8 mouse cellular contexts compared by ENCODE assay signal in the genomic region with DNA sequence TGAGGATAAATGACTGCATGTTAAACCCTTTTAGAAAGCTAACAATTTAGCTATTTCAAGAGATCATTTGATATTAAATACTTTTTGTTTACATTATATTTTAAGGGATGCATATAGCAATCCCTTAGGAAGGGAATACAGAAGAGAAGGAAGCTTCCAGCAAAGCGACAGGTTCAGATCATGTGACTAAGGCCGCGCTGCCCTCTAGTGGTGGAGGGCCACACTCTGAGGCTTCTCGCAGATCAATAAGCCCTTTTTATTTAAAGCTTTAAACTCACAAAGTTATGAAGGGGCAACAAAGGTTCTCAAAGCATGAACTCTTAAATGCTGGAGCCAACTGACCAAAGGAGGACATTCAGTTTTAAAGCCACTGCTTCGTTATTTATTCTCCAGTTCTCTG. TPM values are rescaled to one million over a fixed set of nuclear protein-coding genes. Genes with fewer than 3 reads are reported as not detected.
DNase-seq lines count a peak whose midpoint lies in the region; ATAC-seq and TF ChIP-seq lines count a peak whose summit lies in the region.

No protein-coding gene starts in this region.

- no peaks in the 10 kb centered on the region for H3K4me1 ChIP-seq in midbrain, embryonic 14.5 days (ENCODE audit: control insufficient read depth, insufficient read depth, low read length)
- H3K4me1 ChIP-seq in midbrain, embryonic 16.5 days (ENCODE audit: control insufficient read depth, insufficient read depth, low read length): 0 out of 2 replicates have a peak, but pooled peaks cover 2% of the 10 kb centered on the region
- no peaks in the 10 kb centered on the region for H3K4me1 ChIP-seq in kidney, adult 2 months (ENCODE audit: control insufficient read depth, insufficient read depth, low read length)
- H3K4me1 ChIP-seq in limb, embryonic 14.5 days (ENCODE audit: control insufficient read depth, insufficient read depth, low read length): peaks cover 3% of the 10 kb centered on the region; the same call in 1 of the 2 replicates

- H3K27me3 ChIP-seq in midbrain, embryonic 14.5 days (ENCODE audit: control insufficient read depth, insufficient read depth, low read length): no peaks in the 10 kb centered on the region
- H3K27me3 ChIP-seq in midbrain, embryonic 16.5 days (ENCODE audit: control insufficient read depth, insufficient read depth, low read depth, low read length): no peaks in the 10 kb centered on the region
- H3K27me3 ChIP-seq in kidney, adult 2 months (replicated peaks; ENCODE audit: control insufficient read depth, insufficient read depth, low read length): no peaks in the 10 kb centered on the region
- H3K27me3 ChIP-seq in limb, embryonic 14.5 days (ENCODE audit: control insufficient read depth, insufficient read depth, low read length): no peaks in the 10 kb centered on the region

- DNase-seq in midbrain, embryonic 14.5 days: peak; percentile 67
- peak; percentile 41 for DNase-seq in T-cell, adult 2 months (ENCODE audit: low spot score)
- peak; percentile 44 to 61 for DNase-seq in cerebellum, postnatal 4 days (ENCODE audit: low spot score in 2 of 2)
- DNase-seq in kidney, adult 2 months: peak; percentile 66
- peak; percentile 41 for DNase-seq in limb, embryonic 14.5 days (ENCODE audit: low spot score)
- DNase-seq in right cerebral cortex, adult 2 months (ENCODE audit: low spot score in 2 of 2): peak; percentile 27 to 44
- peak; percentile 35 to 71 for DNase-seq in urinary bladder, postnatal 4 days (ENCODE audit: low spot score in 2 of 2)

- H3K4me3 ChIP-seq in midbrain, embryonic 14.5 days (replicated peaks; ENCODE audit: low read depth, low read length): no peak overlapping the region
- H3K4me3 ChIP-seq in midbrain, embryonic 16.5 days (ENCODE audit: low read depth, low read length): no peak overlapping the region
- H3K4me3 ChIP-seq in kidney, adult 2 months (ENCODE audit: insufficient read depth, low read depth, low read length): no peak overlapping the region
- no peak overlapping the region for H3K4me3 ChIP-seq in limb, embryonic 14.5 days (replicated peaks; ENCODE audit: low read length)

- H3K9me3 ChIP-seq in midbrain, embryonic 14.5 days (ENCODE audit: control insufficient read depth, low read length): no peaks in the 10 kb centered on the region
- H3K9me3 ChIP-seq in midbrain, embryonic 16.5 days (replicated peaks; ENCODE audit: control insufficient read depth, low read length, poor library complexity, severe bottlenecking): no peaks in the 10 kb centered on the region
- no peaks in the 10 kb centered on the region for H3K9me3 ChIP-seq in limb, embryonic 14.5 days (ENCODE audit: control insufficient read depth, low read length)

- H3K27ac ChIP-seq in midbrain, embryonic 14.5 days (replicated peaks; ENCODE audit: low read depth, low read length): no peak overlapping the region
- H3K27ac ChIP-seq in midbrain, embryonic 16.5 days (ENCODE audit: low read length): no peak overlapping the region
- H3K27ac ChIP-seq in kidney, adult 2 months (ENCODE audit: insufficient read depth, low read depth, low read length): no peak overlapping the region
- H3K27ac ChIP-seq in limb, embryonic 14.5 days (replicated peaks; ENCODE audit: low read depth, low read length): no peak overlapping the region

- peak; percentile 85 for TF ChIP-seq CTCF in kidney, adult 2 months (conservative IDR thresholded peaks at IDR 0.05; ENCODE audit: insufficient read depth, insufficient read length, low read depth, low read length)

- no peak overlapping the region for H3K4me2 ChIP-seq in midbrain, embryonic 14.5 days (ENCODE audit: low read length)
- H3K4me2 ChIP-seq in midbrain, embryonic 16.5 days (ENCODE audit: low read length): no peak overlapping the region
- H3K4me2 ChIP-seq in limb, embryonic 14.5 days (replicated peaks; ENCODE audit: low read depth, low read length, severe bottlenecking): no peak overlapping the region

- H3K36me3 ChIP-seq in midbrain, embryonic 14.5 days (ENCODE audit: control insufficient read depth, insufficient read depth, low read length): no peaks in the 10 kb centered on the region
- no peaks in the 10 kb centered on the region for H3K36me3 ChIP-seq in midbrain, embryonic 16.5 days (ENCODE audit: control insufficient read depth, insufficient read depth, low read length)
- H3K36me3 ChIP-seq in kidney, adult 2 months (ENCODE audit: control insufficient read depth, insufficient read depth, low read length): no peaks in the 10 kb centered on the region
- H3K36me3 ChIP-seq in limb, embryonic 14.5 days (ENCODE audit: control insufficient read depth, insufficient read depth, low read length): peaks cover 7% of the 10 kb centered on the region

- H3K9ac ChIP-seq in midbrain, embryonic 14.5 days (replicated peaks; ENCODE audit: low read length): no peak overlapping the region
- H3K9ac ChIP-seq in midbrain, embryonic 16.5 days (ENCODE audit: low read depth, low read length): no peak overlapping the region
- H3K9ac ChIP-seq in limb, embryonic 14.5 days (ENCODE audit: low read depth, low read length, severe bottlenecking): no peak overlapping the region

- WGBS in midbrain, embryonic 14.5 days: 35% methylated on average over 5 of the region's 5 CpGs
- 29% methylated on average over 5 of the region's 5 CpGs for WGBS in midbrain, embryonic 16.5 days
- 18% methylated on average over 5 of the region's 5 CpGs for WGBS in kidney, adult 2 months
- WGBS in limb, embryonic 14.5 days: 35% methylated on average over 5 of the region's 5 CpGs

- TF ChIP-seq POLR2A in kidney, adult 2 months (IDR thresholded peaks at IDR 0.05; ENCODE audit: low read depth, low read length): no peak
- TF ChIP-seq POLR2A in limb, embryonic 14.5 days (IDR thresholded peaks at IDR 0.05; ENCODE audit: borderline replicate concordance, extremely low read depth, insufficient read depth, insufficient read length): no peak

- no peak for ATAC-seq in midbrain, embryonic 14.5 days (ENCODE audit: low FRiP score, low TSS enrichment)
- ATAC-seq in midbrain, embryonic 16.5 days: no peak
- ATAC-seq in limb, embryonic 14.5 days (ENCODE audit: low FRiP score, low read depth): no peak

RNA-seq across cellular contexts. Expression of a gene that starts 39.4 kb away (rescaled TPM):
- 11.8 and 20.2 TPM in 2 replicates for polyA plus RNA-seq in midbrain, embryonic 14.5 days (2014; fragmentation: Nextera tagmentation; extraction: Ambion mirVana)
- 9.7 and 13.0 TPM in 2 replicates for polyA plus RNA-seq in midbrain, embryonic 16.5 days (2015; fragmentation: Nextera tagmentation; extraction: Ambion mirVana)
- 2.1 and 2.3 TPM in 2 replicates for polyA plus RNA-seq in kidney, adult 2 months (2012; rRNA removed)
- 58.7 and 62.0 TPM in 2 replicates for polyA plus RNA-seq in limb, embryonic 14.5 days (2012; rRNA removed)
- polyA plus RNA-seq in limb, embryonic 14.5 days (2014; fragmentation: Nextera tagmentation; extraction: Ambion mirVana): 91.2 and 99.7 TPM in 2 replicates
